Mouse (Mus musculus): ENCODE measurements around the gene Baiap2l2.

Gene Baiap2l2

GRCm38 (mm10) chr15:79299563-79300155 is 14.3 kb upstream of the Baiap2l2 start:
- DNase-seq (ENCODE audit: low spot score in 2 of 2): no peak

- no peak for DNase-seq (ENCODE audit: low spot score in 2 of 2)
Observed at GRCm38 (mm10) chr15:79298553-79298952, 13.2 kb upstream of the Baiap2l2 start.

- no peak for DNase-seq (ENCODE audit: low spot score in 2 of 2)
Observed at GRCm38 (mm10) chr15:79292779-79293178, 7.4 kb upstream of the Baiap2l2 start.

DNA sequence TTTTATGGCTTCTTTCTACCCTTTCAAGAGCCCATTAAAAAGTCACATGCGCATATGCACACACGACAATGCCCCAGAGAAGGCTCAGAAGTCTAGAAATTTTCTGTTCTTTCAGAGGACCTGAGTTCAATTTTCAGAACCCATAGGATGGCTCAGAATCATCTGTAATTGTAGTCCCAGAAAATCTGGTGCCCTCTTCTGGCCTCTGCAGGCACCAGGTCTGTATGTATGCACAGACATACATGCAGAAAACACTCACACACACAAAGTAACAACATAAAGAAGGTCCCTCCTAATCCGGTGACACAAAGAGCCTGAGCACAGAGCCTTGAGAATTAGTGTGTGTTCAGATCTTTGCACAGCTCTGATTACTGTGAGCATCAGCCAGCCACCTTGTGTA is 5.0 kb upstream of the Baiap2l2 start:
- no peak for DNase-seq (ENCODE audit: low spot score in 2 of 2)

GRCm38 (mm10) chr15:79289441-79289840 is 4.1 kb upstream of the Baiap2l2 start:
- no peak for DNase-seq (ENCODE audit: low spot score in 2 of 2)

DNA sequence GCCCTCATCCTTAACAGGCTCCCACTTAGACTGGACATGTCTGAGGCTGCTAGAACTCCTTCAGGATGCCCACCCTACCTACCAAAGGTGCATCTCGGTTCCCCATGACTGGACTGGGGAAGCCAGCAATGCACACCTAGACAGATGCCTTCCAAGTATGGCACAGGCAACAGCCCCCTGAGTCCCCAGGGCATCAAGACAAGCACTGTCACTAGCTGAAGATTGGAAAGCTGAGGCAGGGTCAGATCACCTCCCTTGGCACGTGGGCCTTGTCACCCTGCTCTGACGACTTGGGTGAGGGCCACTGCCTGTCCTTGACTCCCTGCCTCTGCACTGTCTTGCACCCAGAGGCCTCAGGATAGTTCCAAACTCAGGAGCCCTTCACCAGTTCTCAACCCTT is 3.0 kb upstream of the Baiap2l2 start:
- no peak for DNase-seq (ENCODE audit: low spot score in 2 of 2)

GRCm38 (mm10) chr15:79287091-79287490 is 1.8 kb upstream of the Baiap2l2 start:
- no peak for DNase-seq (ENCODE audit: low spot score in 2 of 2)

DNA sequence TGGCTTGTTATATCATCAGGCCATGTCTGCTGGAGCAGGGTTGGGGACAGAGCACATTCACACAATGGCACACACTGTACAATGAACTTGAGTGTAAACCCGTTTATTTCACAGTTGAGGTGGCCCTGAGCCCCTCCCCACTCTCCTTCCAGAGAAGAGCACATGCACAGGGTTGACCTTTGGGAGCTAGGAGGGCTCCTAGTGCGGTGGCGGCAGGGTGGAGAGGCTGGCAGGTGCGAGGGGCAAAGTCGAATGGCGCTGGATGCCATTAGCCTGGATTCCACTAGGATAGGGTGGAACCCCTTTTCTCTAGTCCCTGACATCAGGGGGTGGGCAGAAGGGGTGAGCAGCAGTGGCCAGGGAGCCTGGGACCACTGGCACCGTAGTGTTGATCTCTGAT is 804 bp upstream of the Baiap2l2 start:
- no peak for DNase-seq (ENCODE audit: low spot score in 2 of 2)

DNA sequence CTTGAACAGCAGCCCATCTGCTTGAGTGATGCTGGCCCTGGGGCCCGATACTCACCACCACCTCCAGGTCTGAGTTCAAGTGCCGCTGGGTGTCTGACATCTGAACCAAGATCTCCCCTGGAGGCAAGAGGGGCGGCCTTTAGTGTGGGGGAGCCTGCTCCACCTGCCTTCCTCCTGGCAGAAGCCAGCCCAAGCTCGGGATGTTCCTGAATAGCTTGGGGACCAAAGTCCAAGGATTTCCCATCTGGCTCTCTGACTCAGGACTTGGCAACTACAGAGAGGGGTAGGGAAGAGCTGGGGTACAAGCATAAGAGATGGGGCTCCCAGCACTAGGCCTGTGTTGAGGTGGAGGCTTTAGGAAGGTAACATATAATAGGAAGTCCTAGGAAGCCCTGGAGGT is 2.0 kb downstream of the Baiap2l2 start:
- DNase-seq (ENCODE audit: low spot score in 2 of 2): no peak

DNA sequence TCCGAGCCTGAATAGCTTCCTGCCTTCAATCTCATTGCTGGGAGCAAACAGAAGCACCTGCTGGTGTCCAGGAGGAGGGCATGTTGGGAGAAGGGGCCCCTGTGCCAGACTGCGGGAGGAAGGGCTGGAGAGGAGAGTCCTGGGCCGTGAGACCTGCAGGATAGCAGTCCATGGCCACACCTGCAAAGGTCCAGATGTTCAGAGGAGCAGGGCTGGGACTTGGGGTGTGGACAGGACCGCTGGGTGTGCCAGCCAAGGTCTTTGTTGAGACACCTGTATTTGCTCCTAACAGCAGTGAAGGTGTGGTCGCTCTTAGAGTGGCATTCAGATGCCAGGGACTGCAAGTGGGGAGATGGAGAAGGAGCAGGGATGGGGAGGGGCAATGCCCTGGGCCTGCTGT is 2.9 kb downstream of the Baiap2l2 start:
- DNase-seq (ENCODE audit: low spot score in 2 of 2): no peak

- no peak for DNase-seq (ENCODE audit: low spot score in 2 of 2)
Observed at GRCm38 (mm10) chr15:79281389-79281788, 3.9 kb downstream of the Baiap2l2 start.

DNA sequence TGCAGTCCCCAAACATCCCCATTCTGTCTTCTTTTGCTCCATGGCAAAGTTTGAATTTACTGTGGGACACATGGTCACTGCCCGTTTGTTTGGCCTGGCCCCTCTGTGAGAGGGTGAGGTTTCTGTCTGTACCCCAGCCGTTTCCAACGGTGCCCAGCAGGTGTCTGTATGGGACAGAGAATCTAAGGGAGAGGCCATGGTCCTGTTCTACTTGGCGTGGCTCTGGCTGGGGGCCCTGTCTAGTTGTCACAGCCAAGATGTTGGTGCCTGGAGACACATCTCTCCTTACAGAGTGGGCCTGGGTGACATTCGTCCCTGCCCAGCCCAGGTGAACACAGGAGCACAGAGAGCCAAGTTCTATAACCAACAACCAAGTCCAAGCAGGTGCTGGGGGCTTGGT is 4.5 kb downstream of the Baiap2l2 start:
- DNase-seq (ENCODE audit: low spot score in 2 of 2): no peak

DNA sequence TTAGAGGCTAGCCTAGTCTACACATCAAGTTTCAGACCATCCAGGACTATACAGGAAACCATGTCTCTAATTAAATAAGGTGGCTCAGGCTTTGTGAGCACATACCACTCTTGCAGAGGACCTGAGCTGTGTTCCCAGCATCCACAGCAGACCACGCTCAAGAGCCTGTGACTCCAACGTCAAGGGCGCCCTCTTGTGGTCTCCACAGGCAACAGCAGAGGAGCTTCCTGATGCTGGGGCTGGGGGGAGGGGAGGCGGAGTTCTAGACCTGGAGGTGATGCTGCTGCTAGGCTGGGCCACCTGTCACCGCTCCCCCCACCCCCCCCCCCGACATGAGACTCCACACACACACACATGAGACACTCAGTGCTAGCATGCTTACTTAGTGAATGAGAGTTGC is 5.1 kb downstream of the Baiap2l2 start:
- DNase-seq (ENCODE audit: low spot score in 2 of 2): no peak

DNA sequence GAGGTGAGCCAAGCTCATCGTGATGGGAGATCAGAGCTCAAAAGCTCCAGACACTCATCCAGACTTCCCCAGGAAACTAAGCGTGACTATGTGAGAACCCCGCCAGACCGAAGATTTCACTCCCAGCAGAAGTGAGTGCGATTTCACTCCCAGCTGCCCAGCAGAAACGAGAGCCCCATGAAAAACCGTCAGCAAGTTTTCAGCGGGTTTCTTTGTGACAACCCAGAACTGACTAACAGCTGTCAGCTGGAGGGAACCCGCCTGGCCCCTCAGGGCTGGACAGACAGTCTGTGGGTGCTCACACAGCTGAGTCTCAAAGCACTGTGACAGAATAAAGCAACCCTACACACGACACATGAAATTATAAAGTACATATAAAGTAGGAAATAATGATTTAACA is 7.6 kb downstream of the Baiap2l2 start:
- no peak for DNase-seq (ENCODE audit: low spot score in 2 of 2)

GRCm38 (mm10) chr15:79273020-79273419 is 12.3 kb downstream of the Baiap2l2 start:
- no peak for DNase-seq (ENCODE audit: low spot score in 2 of 2)

DNA sequence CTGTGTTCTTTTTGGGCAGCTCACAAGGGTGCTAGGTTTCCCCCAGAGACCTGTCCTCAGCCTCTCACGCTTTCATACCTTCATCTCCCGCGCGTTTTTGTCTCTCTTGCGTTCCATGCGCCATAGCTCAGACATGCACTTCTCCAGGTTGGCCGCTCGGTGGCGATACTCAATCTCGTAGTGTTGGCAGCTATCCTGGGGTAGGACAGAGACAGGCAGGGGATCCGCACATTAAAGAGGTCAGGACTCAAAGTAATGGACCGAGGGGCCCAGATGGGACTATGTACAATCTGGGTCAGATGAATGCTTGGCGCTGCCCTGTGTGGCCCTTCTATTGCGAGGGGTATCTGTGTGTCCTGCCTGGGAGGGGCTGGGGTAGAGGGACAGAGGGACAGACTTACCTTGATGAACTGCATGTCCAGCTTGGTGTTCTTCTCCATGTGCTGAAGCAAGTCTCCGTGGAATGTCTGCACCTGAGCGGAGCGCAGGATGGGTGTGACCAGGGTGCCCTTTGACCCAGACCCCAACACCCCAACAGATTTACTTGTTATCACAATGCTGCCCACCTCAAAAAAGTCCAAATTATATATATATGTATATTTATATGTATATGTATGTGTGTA is 14.1 kb downstream of the Baiap2l2 start:
- DNase-seq (ENCODE audit: low spot score in 2 of 2): no peak

- no peak for DNase-seq (ENCODE audit: low spot score in 2 of 2)
Observed at GRCm38 (mm10) chr15:79270317-79271123, 14.8 kb downstream of the Baiap2l2 start.

DNA sequence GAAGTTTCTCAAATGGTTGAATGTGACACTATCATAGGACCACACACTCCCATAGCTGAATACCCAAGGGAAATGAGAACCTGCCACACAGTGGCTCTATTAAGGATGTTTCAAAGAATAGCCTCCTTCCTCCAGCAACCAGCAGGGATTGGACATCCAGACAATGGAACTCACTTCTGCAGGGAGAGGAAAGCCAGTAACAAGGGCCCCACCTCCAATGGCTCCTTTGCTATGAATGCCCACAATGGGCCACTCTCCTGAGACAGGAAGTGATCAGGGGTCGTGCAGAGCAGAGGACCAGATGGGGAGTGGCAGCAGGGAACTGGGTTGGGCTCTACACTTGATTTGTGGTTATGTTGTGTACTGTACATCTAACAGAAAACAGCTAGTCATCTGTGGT is 16.8 kb downstream of the Baiap2l2 start:
- no peak for DNase-seq (ENCODE audit: low spot score in 2 of 2)

- no peak for DNase-seq (ENCODE audit: low spot score in 2 of 2)
Observed at GRCm38 (mm10) chr15:79265384-79265783, 20.0 kb downstream of the Baiap2l2 start.

- no peak for DNase-seq (ENCODE audit: low spot score in 2 of 2)
Observed at GRCm38 (mm10) chr15:79263726-79264125, 21.6 kb downstream of the Baiap2l2 start.

- no peak for DNase-seq (ENCODE audit: low spot score in 2 of 2)
Observed at GRCm38 (mm10) chr15:79262786-79263309, 22.5 kb downstream of the Baiap2l2 start.

- no peak for DNase-seq (ENCODE audit: low spot score in 2 of 2)
Observed at GRCm38 (mm10) chr15:79262375-79262774, 23.0 kb downstream of the Baiap2l2 start.

DNA sequence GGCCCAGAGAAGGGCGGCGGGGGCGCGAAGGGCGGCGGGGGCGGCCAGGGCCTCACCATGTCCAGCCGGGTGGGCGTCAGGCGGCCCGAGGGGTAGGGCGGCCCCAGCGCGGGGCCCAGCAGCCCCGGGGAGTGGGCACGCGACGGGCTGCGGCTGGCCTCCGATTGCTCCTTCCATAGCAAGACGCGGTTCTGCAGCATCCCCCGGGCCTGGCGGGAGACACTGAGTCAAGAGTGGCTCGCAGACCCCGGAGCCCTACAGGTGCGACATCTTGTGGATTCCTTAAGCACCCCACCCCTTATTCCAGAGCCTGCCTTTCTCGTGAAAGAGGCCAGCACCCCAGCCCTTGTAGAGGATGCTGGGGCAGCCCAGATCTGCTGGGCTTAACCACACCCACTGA is 23.6 kb downstream of the Baiap2l2 start:
- DNase-seq (ENCODE audit: low spot score in 2 of 2): no peak

All from frontal cortex, postnatal 25 days (tissue).